Mouse (Mus musculus) megakaryocyte-erythroid progenitor cell, adult 5-6 weeks (primary cell): ENCODE results near the gene Rapgefl1. TPM values are rescaled to one million over a fixed set of nuclear protein-coding genes. Genes with fewer than 3 reads are reported as not detected.
A peak's percentile ranks its signal among the peaks of the same experiment; 100 is the strongest.

ENCODE experiments used
- ATAC-seq: replicated peaks from 2 replicates; pipeline ENCODE4 v1.8.0; 2016; ENCODE audit warnings: mild to moderate bottlenecking, inconsistent platforms; ENCODE audit not compliant: severe bottlenecking, poor library complexity, low FRiP score, low TSS enrichment
- total RNA-seq, 2 experiments: library from RNA; stranded (forward) in 1 of 2; stranded (reverse) in 1 of 2; fragments of 200-1000, 215-1000 nt in 1 of 2; fragments of >200 nt in 1 of 2; fragmentation: Nextera tagmentation in 1 of 2; gene quantifications; 2 replicates each; pipeline ENCODE4 v1.2.3; 2014 to 2017

Rapgefl1 gene
- total RNA-seq (2014; fragmentation: Nextera tagmentation) (2.2 TPM in 1 of 2 replicates, not detected in the other), total RNA-seq (2017) (1.7 TPM in 1 of 2 replicates, not detected in the other)

GRCm38 (mm10) chr11:98836651-98837141 is at the start of gene Rapgefl1:
Gene Rapgefl1, plus strand, starts transcription at chr11:98836785.
- peak; percentile 78 for ATAC-seq

- ATAC-seq = no peak
Measured at GRCm38 (mm10) chr11:98787229-98787628, 49.4 kb upstream of the Rapgefl1 start.

GRCm38 (mm10) chr11:98787691-98788090 is 48.9 kb upstream of the Rapgefl1 start:
- no peak for ATAC-seq

GRCm38 (mm10) chr11:98788139-98788538 is 48.4 kb upstream of the Rapgefl1 start:
- no peak for ATAC-seq

GRCm38 (mm10) chr11:98788550-98789218 is 47.9 kb upstream of the Rapgefl1 start:
- peak; percentile 92 for ATAC-seq

GRCm38 (mm10) chr11:98789219-98789807 is 47.3 kb upstream of the Rapgefl1 start:
- peak; percentile 33; the same call in 1 of the 2 replicates for ATAC-seq

GRCm38 (mm10) chr11:98789824-98790223 is 46.8 kb upstream of the Rapgefl1 start:
- no peak for ATAC-seq

- ATAC-seq = no peak
Measured at GRCm38 (mm10) chr11:98790631-98791205, 45.9 kb upstream of the Rapgefl1 start.

- no peak for ATAC-seq
Measured at GRCm38 (mm10) chr11:98791448-98791847, 45.1 kb upstream of the Rapgefl1 start.

GRCm38 (mm10) chr11:98792081-98792480 is 44.5 kb upstream of the Rapgefl1 start:
- no peak for ATAC-seq

GRCm38 (mm10) chr11:98794469-98795014 is 42.0 kb upstream of the Rapgefl1 start:
- peak; percentile 51 for ATAC-seq

GRCm38 (mm10) chr11:98795015-98795713 is 41.4 kb upstream of the Rapgefl1 start, which contains the start of gene Msl1:
Gene Msl1, plus strand, starts transcription at chr11:98795516.
- peak; percentile 38 for ATAC-seq

GRCm38 (mm10) chr11:98795714-98796514 is 40.7 kb upstream of the Rapgefl1 start:
- ATAC-seq = peak; percentile 8; the same call in 1 of the 2 replicates

- ATAC-seq = 0 out of 2 replicates have a peak, but pooled peaks have one; percentile 10
Measured at GRCm38 (mm10) chr11:98796515-98797216, 39.9 kb upstream of the Rapgefl1 start.

- ATAC-seq = no peak
Measured at GRCm38 (mm10) chr11:98797306-98797705, 39.3 kb upstream of the Rapgefl1 start.

GRCm38 (mm10) chr11:98797909-98798308 is 38.7 kb upstream of the Rapgefl1 start:
- no peak for ATAC-seq

GRCm38 (mm10) chr11:98804605-98805004 is 32.0 kb upstream of the Rapgefl1 start, which contains the start of gene Casc3:
Gene Casc3, plus strand, starts transcription at chr11:98804905.
- ATAC-seq = no peak

GRCm38 (mm10) chr11:98808417-98808816 is 28.2 kb upstream of the Rapgefl1 start:
- no peak for ATAC-seq
